Mouse (Mus musculus): ENCODE results near the gene B3gnt8. TPM values are rescaled to one million over a fixed set of nuclear protein-coding genes. Genes with fewer than 3 reads are reported as not detected.

B3gnt8 gene
- 10.3 and 11.6 TPM in 2 replicates for polyA plus RNA-seq (2012; ENCODE audit: low replicate concordance)

DNA sequence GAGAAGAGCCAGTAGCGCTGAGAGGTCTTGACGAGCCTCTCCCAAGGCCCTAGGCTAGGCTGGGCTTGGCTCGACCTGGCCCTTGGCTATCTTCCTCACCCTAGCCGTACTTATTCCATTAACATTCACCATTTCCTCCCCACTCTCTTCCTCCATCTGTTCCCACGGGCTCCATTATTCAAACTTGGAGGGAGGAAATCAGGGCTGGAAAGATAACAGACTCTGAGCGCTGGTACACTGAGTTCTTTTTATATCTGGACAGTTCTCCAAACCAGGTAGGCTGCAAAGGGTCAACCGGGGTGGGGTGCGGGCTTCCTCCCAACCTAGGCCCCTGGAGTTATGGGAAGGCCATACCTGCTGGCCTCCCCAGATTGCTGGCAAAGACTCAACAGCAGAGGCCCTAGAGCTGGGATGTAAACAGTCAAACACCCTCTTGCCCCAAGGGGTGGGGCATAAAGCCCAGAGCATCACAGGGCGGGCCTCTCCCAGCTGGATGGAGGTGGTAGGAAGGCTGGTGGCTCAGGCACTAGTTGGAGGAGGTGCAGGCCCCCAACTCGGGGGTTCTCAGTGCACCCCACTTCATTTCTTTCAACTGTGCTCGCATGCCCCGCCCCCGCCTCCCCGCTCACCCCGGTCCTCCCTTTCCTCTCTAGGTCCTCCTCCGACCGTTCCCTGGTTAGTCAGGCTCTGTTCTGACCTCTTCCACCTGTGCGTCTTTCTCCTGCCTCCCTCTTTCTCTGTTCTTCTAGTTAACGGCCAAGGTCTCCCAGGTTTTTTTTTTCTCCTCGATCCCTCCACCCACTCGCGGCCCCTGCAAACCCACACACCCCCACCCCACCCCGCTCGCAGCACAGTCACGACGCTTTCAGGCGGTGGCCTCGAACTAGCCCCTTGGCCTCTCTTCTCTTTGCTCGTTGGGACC lies at the start of gene B3gnt8:
TSS of gene B3gnt8 (plus strand) at position 146 of the 922 bp plus-strand sequence.

DNA sequence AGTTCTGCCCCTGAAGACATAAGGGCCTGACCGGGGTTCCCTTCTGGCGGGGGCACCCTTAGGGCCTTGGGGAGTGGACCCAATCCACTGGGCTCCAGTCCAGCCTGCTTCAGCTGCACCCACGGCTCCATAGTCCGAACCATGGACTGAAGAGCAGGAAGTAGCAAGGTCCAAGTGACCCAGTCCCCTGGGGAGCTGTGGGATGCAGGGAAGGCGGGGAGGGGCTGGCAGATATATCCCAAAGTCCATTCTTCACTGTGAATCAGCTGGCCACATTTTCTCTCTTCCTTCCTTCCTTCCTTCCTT lies 10.8 kb upstream of the B3gnt8 start, which contains the start of gene Erich4:
TSS of gene Erich4 (minus strand) at position 187 of the 306 bp plus-strand sequence.

DNA sequence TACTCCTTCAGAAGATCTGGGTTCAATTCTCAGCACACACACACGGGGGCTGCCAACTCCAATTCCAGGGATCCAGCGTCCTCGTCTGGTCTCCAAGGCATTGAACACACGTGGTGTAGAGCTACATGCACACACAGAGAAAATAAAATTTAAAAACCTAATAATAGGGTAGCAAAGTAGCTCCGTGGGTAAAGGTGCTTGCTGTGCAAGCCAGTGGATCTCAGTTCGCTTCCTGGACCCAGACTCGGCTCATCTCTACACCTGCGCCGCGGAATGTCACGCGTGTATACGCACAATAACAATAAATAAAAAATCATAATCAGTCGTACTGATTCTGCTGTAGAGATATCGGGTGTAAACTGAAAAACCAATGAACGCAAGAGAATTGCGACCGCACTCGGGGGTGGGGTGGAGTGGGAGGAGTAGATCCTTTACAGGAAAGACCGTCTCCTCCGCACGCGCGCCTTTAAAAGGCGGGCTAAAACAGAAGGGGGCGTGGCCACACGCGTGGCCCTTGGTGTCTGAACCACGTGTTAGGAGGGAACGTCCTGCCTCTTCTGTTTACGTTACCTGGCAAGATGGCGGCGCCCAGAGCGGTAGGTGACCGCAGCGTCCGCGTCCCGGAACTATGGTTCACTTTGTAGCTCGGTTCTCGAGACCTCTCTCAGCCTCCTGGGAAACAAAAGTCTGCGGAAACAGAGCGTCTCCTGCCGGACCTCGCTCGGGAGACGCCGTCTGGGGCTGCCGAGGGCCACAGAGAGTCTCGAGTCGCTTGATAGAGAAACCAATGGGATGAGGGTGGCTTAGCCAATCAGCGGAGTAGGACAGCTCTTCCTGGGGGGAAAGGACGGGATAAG lies 7.4 kb upstream of the B3gnt8 start, which contains the start of gene Dmac2:
TSS of gene Dmac2 (plus strand) at position 550 of the 857 bp plus-strand sequence.

DNA sequence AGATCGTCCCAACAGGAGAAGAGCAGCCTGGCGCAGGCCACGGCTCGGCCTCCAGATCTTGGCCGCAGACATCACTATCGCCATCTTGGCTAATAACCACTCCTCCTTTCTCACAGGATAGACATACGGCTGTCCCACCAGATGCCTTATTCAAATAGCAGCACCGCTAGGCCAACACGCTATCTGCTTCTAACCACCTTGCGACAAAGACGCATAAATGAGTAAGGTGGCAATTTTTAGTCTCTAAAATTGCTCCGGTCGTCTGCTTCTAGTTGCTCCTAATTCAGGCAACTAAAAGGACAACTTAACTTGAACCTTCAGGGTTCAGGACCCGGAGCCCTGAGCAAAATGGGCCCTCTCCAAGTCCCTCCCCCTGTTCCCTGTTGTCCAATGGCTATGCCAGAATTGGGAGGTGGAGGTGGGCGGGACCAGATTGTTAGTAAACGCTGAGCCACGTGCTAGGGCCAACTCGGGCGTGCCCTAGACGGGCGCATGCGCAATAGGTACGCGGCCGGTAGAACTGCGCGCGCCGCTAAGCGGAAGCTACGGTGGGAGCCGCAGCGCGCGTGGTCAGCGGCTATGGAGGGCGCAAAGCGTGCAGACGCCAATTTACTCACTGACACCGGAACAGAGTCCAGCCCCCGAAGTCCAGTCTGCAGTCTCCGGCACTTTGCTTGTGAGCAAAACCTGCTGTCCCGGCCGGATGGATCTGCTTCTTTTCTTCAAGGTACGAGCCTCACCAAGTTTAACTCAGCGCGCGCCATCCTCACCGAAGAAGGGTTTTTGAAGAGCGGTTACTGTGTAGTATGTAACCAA lies 32.4 kb downstream of the B3gnt8 start, which contains the start of the genes Bckdha and Exosc5:
TSS of gene Bckdha (minus strand) at position 325 of the 816 bp plus-strand sequence.
TSS of gene Exosc5 (plus strand) at position 508 of the 816 bp plus-strand sequence.

DNA sequence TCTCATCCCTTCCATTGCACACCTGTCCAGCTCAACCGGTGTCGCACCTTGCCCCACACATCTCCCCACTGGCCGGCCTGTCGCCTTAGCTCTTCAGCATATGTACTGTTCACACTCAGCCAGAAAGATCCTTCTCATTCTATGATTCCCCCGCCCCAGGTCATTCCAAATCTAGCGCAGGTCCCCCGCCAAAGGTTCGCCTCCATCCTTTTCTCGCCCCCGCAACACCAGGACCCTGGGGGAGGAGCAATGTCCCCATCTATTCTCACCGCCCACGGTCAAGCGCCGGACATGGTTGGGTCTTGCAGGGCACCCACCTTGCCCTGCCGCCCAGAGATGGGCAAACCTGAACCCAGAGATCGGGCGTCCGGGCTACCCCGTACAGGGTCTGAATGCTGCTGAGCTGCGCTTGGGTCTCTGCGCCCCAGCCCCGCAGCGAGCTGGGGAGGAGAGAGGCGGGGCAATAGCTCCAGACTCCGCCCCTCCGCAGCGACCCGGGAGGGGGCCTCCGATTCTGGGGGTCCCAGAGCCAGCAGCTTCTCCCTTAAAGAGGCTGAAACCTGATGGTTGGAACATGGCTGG lies 48.4 kb downstream of the B3gnt8 start, which contains the start of gene Tmem91:
TSS of gene Tmem91 (minus strand) at position 448 of the 582 bp plus-strand sequence.

DNA sequence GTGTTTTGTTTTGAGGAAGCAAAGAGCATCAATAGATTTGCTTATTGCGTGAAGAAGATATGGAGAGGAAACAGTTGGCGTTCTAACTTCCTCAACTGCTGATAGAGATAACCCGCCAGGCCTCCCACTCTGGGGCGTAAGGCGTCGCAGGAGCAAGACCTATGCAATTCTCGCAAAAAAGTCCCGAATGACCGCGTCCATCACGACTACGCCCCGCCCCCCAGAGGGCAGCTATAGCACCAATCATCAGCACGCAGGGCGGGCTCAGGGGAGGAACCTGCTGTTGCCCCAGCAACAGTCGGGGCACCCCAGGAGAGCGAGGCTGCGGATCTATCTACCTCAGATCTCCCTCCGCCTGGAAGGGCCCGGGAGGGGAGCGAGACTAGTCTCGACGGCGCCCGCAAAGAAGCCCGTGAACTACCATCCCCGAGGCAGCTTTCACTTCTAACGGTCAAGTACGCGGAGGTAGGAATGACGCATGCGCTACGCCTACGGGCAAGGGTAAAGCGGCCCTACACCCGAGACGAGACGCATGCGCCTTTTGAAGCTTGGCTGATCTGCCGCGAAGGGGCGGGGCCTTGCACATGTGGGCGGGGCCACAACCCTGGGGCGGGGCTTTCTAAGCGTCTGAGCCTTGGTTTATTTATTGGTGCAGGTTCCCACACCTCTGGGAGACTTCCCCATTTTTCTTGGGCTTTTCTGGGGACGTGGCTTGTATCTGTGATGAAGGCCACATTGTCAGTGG lies 54.2 kb downstream of the B3gnt8 start, which contains the start of gene B9d2:
TSS of gene B9d2 (plus strand) at position 267 of the 745 bp plus-strand sequence.

Other genes starting within 250 kb of the B3gnt8 start
- gene Lipe, start 227.9 kb upstream of the B3gnt8 start, polyA plus RNA-seq (2012; ENCODE audit: low replicate concordance): 11.9 and 18.0 TPM in 2 replicates
- gene Cxcl17, start 213.8 kb upstream of the B3gnt8 start, polyA plus RNA-seq (2012; ENCODE audit: low replicate concordance): not detected in 2 replicates
- 1.1 TPM in 2 replicates for gene Ceacam1, start 149.1 kb upstream of the B3gnt8 start, polyA plus RNA-seq (2012; ENCODE audit: low replicate concordance)
- gene Ceacam2, start 86.8 kb upstream of the B3gnt8 start, polyA plus RNA-seq (2012; ENCODE audit: low replicate concordance): 0.09 TPM in 1 of 2 replicates, not detected in the other
- gene Erich4, start 10.8 kb upstream of the B3gnt8 start, polyA plus RNA-seq (2012; ENCODE audit: low replicate concordance): not detected in 2 replicates
- 19.1 and 28.8 TPM in 2 replicates for gene Dmac2, start 7.2 kb upstream of the B3gnt8 start, polyA plus RNA-seq (2012; ENCODE audit: low replicate concordance)
- 18.0 and 23.7 TPM in 2 replicates for gene Bckdha, start 32.3 kb downstream of the B3gnt8 start, polyA plus RNA-seq (2012; ENCODE audit: low replicate concordance)
- 261 and 447 TPM in 2 replicates for gene Exosc5, start 32.5 kb downstream of the B3gnt8 start, polyA plus RNA-seq (2012; ENCODE audit: low replicate concordance)
- 0.64 and 1.3 TPM in 2 replicates for gene Tmem91, start 48.5 kb downstream of the B3gnt8 start, polyA plus RNA-seq (2012; ENCODE audit: low replicate concordance)
- 53.1 and 60.9 TPM in 2 replicates for gene B9d2, start 54.1 kb downstream of the B3gnt8 start, polyA plus RNA-seq (2012; ENCODE audit: low replicate concordance)
- 953 and 1,098 TPM in 2 replicates for gene Tgfb1, start 60.3 kb downstream of the B3gnt8 start, polyA plus RNA-seq (2012; ENCODE audit: low replicate concordance)
- gene Ccdc97, start 92.4 kb downstream of the B3gnt8 start, polyA plus RNA-seq (2012; ENCODE audit: low replicate concordance): 123 and 137 TPM in 2 replicates
- 313 and 325 TPM in 2 replicates for gene Hnrnpul1, start 128.1 kb downstream of the B3gnt8 start, polyA plus RNA-seq (2012; ENCODE audit: low replicate concordance)
- gene Axl, start 162.1 kb downstream of the B3gnt8 start, polyA plus RNA-seq (2012; ENCODE audit: low replicate concordance): 107 and 138 TPM in 2 replicates
- 0.10 and 0.66 TPM in 2 replicates for gene Cyp2s1, start 190.3 kb downstream of the B3gnt8 start, polyA plus RNA-seq (2012; ENCODE audit: low replicate concordance)

All from leukemia stem cell, adult 10-12 weeks (primary cell).